Mouse (Mus musculus): ENCODE measurements around the gene Gli1. TPM values are rescaled to one million over a fixed set of nuclear protein-coding genes. Genes with fewer than 3 reads are reported as not detected.

Gene Gli1
- total RNA-seq, 1 experiment: 14.9 TPM

GRCm38 (mm10) chr10:127353909-127354895 is 12.4 kb upstream of the Gli1 start, which contains the start of gene Inhbe:
Gene Inhbe, minus strand, starts transcription at chr10:127354411.
- Histone ChIP-seq H3K4me3 (ENCODE audit: insufficient read depth in 1 of 2, low read depth in 1 of 2, low read length in 2 of 2, poor library complexity in 1 of 2, severe bottlenecking in 1 of 2) (no peak within 1 kb of the TSS), H3K4me1 (ENCODE audit: control insufficient read depth in 2 of 2, insufficient read depth in 2 of 2, low read length in 2 of 2, poor library complexity in 1 of 2) (peaks cover 3 to 12% of the 10 kb centered on the region in 2 experiments; a peak in 2 of 4 replicates), H3K27ac (ENCODE audit: insufficient read depth, low read depth, low read length, poor library complexity, severe bottlenecking) (no peak within 1 kb of the TSS), H3K9ac (ENCODE audit: insufficient read depth, low read depth, low read length, poor library complexity, severe bottlenecking) (no peak within 1 kb of the TSS), H3K36me3 (ENCODE audit: control insufficient read depth, insufficient read depth, low read length, poor library complexity, severe bottlenecking) (no peaks in the 10 kb centered on the region), H3K9me3 (ENCODE audit: control insufficient read depth, insufficient read depth, low read depth, low read length) (no peaks in the 10 kb centered on the region)
- TF ChIP-seq CHD2 (IDR thresholded peaks at IDR 0.05; ENCODE audit: low read depth, low read length) (no peak), MAFK (IDR thresholded peaks at IDR 0.05; ENCODE audit: insufficient read depth, low read depth, low read length) (no peak), ZNF384 (IDR thresholded peaks at IDR 0.05; ENCODE audit: low read depth, low read length) (no peak), ZC3H11A (IDR thresholded peaks at IDR 0.05; ENCODE audit: borderline replicate concordance, low read depth, low read length) (no peak), HCFC1 (IDR thresholded peaks at IDR 0.05; ENCODE audit: borderline replicate concordance, insufficient read depth, low read length) (no peak)
- in situ Hi-C loops (cut with MboI; ENCODE audit: low sequenced_read_pairs in 2 of 2, unreplicated experiment in 2 of 2): no loop called here
- no peak for DNase-seq (ENCODE audit: low read depth, low spot score)

DNA sequence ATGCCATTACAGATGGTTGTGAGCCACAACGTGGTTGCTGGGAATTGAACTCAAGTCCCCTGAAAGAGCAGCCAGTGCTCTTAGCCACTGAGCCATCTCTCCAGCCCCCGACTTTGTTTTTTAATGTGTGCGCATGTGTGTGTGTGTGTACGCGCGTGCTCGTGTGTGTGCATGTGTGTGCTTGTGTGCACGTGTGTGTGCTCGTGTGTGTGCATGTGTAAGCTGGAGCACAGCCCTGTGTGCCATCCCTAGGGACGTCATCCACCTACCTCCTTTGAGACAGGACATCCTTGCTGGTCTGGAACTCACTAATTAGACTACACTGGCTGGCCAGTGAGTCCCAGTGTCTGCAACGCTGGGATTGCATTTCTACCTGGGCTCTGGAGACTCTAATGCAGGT is 11.0 kb upstream of the Gli1 start:
- no peak overlapping the region for H3K4me3 ChIP-seq (ENCODE audit: insufficient read depth in 1 of 2, low read depth in 1 of 2, low read length in 2 of 2, poor library complexity in 1 of 2, severe bottlenecking in 1 of 2)
- peaks cover 3 to 12% of the 10 kb centered on the region in 2 experiments; a peak in 3 of 4 replicates for H3K4me1 ChIP-seq (ENCODE audit: control insufficient read depth in 2 of 2, insufficient read depth in 2 of 2, low read length in 2 of 2, poor library complexity in 1 of 2)
- H3K36me3 ChIP-seq (ENCODE audit: control insufficient read depth, insufficient read depth, low read length, poor library complexity, severe bottlenecking): no peaks in the 10 kb centered on the region
- DNase-seq (ENCODE audit: low read depth, low spot score): no peak
- in situ Hi-C loops (cut with MboI; ENCODE audit: low sequenced_read_pairs in 2 of 2, unreplicated experiment in 2 of 2): no loop called here
- TF ChIP-seq MAFK (IDR thresholded peaks at IDR 0.05; ENCODE audit: insufficient read depth, low read depth, low read length) (no peak), ZNF384 (IDR thresholded peaks at IDR 0.05; ENCODE audit: low read depth, low read length) (no peak), CHD2 (IDR thresholded peaks at IDR 0.05; ENCODE audit: low read depth, low read length) (no peak), ZC3H11A (IDR thresholded peaks at IDR 0.05; ENCODE audit: borderline replicate concordance, low read depth, low read length) (no peak), HCFC1 (IDR thresholded peaks at IDR 0.05; ENCODE audit: borderline replicate concordance, insufficient read depth, low read length) (no peak)
- no peak overlapping the region for H3K27ac ChIP-seq (ENCODE audit: insufficient read depth, low read depth, low read length, poor library complexity, severe bottlenecking)
- no peaks in the 10 kb centered on the region for H3K9me3 ChIP-seq (ENCODE audit: control insufficient read depth, insufficient read depth, low read depth, low read length)
- no peak overlapping the region for H3K9ac ChIP-seq (ENCODE audit: insufficient read depth, low read depth, low read length, poor library complexity, severe bottlenecking)

GRCm38 (mm10) chr10:127352187-127352586 is 10.4 kb upstream of the Gli1 start:
- in situ Hi-C loops (cut with MboI; ENCODE audit: low sequenced_read_pairs in 2 of 2, unreplicated experiment in 2 of 2): no loop called here
- no peak overlapping the region; the same call in 1 of the 2 replicates for H3K9ac ChIP-seq (ENCODE audit: insufficient read depth, low read depth, low read length, poor library complexity, severe bottlenecking)
- TF ChIP-seq ZNF384 (IDR thresholded peaks at IDR 0.05; ENCODE audit: low read depth, low read length) (no peak), CHD2 (IDR thresholded peaks at IDR 0.05; ENCODE audit: low read depth, low read length) (no peak), MAFK (IDR thresholded peaks at IDR 0.05; ENCODE audit: insufficient read depth, low read depth, low read length) (no peak), ZC3H11A (IDR thresholded peaks at IDR 0.05; ENCODE audit: borderline replicate concordance, low read depth, low read length) (no peak), HCFC1 (IDR thresholded peaks at IDR 0.05; ENCODE audit: borderline replicate concordance, insufficient read depth, low read length) (no peak)

GRCm38 (mm10) chr10:127351719-127352118 is 9.9 kb upstream of the Gli1 start:
- TF ChIP-seq CHD2 (IDR thresholded peaks at IDR 0.05; ENCODE audit: low read depth, low read length) (no peak), ZNF384 (IDR thresholded peaks at IDR 0.05; ENCODE audit: low read depth, low read length) (no peak), HCFC1 (IDR thresholded peaks at IDR 0.05; ENCODE audit: borderline replicate concordance, insufficient read depth, low read length) (no peak), MAFK (IDR thresholded peaks at IDR 0.05; ENCODE audit: insufficient read depth, low read depth, low read length) (no peak), ZC3H11A (IDR thresholded peaks at IDR 0.05; ENCODE audit: borderline replicate concordance, low read depth, low read length) (no peak)
- no peak overlapping the region for H3K27ac ChIP-seq (ENCODE audit: insufficient read depth, low read depth, low read length, poor library complexity, severe bottlenecking)
- DNase-seq (ENCODE audit: low read depth, low spot score): no peak
- no peak overlapping the region for H3K9ac ChIP-seq (ENCODE audit: insufficient read depth, low read depth, low read length, poor library complexity, severe bottlenecking)
- H3K4me1 ChIP-seq (ENCODE audit: control insufficient read depth in 2 of 2, insufficient read depth in 2 of 2, low read length in 2 of 2, poor library complexity in 1 of 2): peaks cover 3 to 12% of the 10 kb centered on the region in 2 experiments; a peak in 3 of 4 replicates
- H3K4me3 ChIP-seq (ENCODE audit: insufficient read depth in 1 of 2, low read depth in 1 of 2, low read length in 2 of 2, poor library complexity in 1 of 2, severe bottlenecking in 1 of 2): peak overlapping the region in 1 of 2 experiments; percentile 1; a peak in 1 of 4 replicates
- H3K36me3 ChIP-seq (ENCODE audit: control insufficient read depth, insufficient read depth, low read length, poor library complexity, severe bottlenecking): no peaks in the 10 kb centered on the region
- H3K9me3 ChIP-seq (ENCODE audit: control insufficient read depth, insufficient read depth, low read depth, low read length): no peaks in the 10 kb centered on the region
- in situ Hi-C loops (cut with MboI; ENCODE audit: low sequenced_read_pairs in 2 of 2, unreplicated experiment in 2 of 2): no loop called here

More at GRCm38 (mm10) chr10:127352187-127352586, 10.4 kb upstream of the Gli1 start:
- Histone ChIP-seq H3K9me3 (ENCODE audit: control insufficient read depth, insufficient read depth, low read depth, low read length) (no peaks in the 10 kb centered on the region), H3K4me1 (ENCODE audit: control insufficient read depth in 2 of 2, insufficient read depth in 2 of 2, low read length in 2 of 2, poor library complexity in 1 of 2) (peaks cover 3 to 12% of the 10 kb centered on the region in 2 experiments; a peak in 3 of 4 replicates), H3K4me3 (ENCODE audit: insufficient read depth in 1 of 2, low read depth in 1 of 2, low read length in 2 of 2, poor library complexity in 1 of 2, severe bottlenecking in 1 of 2) (peak overlapping the region in 1 of 2 experiments; percentile 19; a peak in 1 of 4 replicates), H3K27ac (ENCODE audit: insufficient read depth, low read depth, low read length, poor library complexity, severe bottlenecking) (no peak overlapping the region), H3K36me3 (ENCODE audit: control insufficient read depth, insufficient read depth, low read length, poor library complexity, severe bottlenecking) (no peaks in the 10 kb centered on the region)
- no peak for DNase-seq (ENCODE audit: low read depth, low spot score)
